Mouse (Mus musculus) heart, adult 9 months (tissue): ENCODE measurements around the gene Slc17a5.
"Not testable (repeated sequence)": the region's sequence is repeated elsewhere in the genome, so short reads cannot be mapped to it uniquely, and the experiment has no call there.

Experiments
- DNase-seq, 2 experiments: peaks; one replicate each; pipeline ENCODE4 v3.0.0; 2022; ENCODE audit warnings: low spot score in 2 of 2

Slc17a5 gene

DNA sequence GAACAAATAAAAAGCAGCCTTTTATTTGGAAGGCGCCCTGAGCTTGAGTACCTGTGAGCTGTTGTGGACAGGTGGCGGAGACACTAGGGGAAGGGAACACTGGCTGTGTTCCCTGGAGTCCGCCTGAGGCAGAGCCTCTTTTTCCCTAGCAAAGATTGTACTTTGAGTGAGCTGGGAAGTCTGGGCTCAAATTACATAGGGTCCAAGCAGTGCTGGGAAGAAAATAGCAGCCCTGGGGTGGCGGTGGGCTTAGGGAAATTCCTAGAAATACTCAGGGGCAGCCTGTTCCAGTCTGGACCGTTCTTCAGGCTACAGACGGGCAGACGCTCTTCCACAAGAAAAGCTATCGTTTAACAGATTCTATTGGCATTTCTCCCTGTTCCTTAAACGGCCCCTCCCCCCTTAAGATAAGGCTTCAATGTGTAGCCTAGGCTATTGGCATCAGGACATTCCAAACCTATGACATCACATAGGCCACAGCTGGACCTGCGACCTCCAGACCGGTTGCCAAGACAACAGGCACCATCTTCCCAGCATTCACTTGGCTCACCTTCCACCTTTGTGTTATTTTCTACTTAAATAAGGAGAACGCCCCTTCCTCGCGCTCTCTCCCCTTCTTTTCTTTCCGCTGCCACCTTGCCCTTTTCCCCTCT, 67.6 kb downstream of the Slc17a5 start:
- DNase-seq = peak in 1 of 2 experiments; percentile 13

DNA sequence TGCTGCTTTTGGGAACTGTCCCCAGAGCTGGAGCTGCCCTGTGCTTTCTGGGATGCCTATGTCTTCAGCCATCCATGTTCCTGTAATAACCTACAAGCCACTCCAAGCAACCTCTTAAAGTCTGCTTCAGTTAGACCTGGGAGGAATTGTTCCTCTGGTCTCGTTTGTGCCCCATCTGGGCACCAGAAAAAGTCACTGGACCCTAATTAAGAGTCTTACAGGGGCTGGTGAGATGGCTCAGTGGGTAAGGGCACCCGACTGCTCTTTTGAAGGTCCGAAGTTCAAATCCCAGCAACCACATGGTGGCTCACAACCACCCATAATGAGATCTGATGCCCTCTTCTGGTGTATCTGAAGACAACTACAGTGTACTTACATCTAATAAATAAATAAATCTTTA, 70.6 kb downstream of the Slc17a5 start:
- not testable (repeated sequence) for DNase-seq

DNA sequence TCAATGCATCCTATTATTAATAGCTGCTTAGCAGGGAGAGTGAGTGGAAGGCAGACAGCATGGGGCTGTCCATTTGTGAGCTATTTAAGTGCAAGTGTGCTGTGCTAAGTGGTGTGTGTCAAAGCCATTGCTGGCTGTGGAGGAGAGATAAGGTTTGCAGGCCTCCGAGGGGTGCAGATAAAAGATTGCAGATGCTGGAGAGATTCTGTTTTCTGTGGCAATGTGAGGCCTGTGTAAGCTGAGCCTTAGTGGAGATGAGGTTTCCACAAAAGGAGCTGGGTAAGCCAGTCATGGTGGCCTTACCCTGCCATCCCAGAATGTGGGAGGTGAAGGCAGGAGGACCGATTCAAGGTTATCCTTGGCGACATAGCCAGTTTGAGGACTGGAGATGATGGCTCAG, 71.7 kb downstream of the Slc17a5 start:
- no peak for DNase-seq

DNA sequence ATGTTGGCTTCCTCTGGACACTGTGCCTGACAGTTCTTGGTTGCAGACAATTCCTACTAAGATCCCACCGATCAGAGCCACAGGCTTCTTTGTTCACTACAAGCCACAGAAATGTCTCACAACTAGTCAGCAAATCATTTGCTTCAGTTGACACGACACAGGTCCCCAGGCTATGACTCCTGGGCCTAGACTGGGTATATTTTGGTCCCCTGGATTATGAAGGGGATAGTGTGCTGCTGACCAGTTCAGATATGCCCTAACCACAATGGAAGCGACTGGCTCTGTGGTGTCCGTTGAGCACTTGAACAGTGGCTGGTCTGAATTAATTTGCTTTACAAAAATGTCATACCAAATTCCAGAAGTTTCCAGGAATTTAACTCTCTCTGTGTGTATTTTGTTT, 73.2 kb downstream of the Slc17a5 start:
- DNase-seq = no peak

- DNase-seq = peak; percentile 75 to 77
Measured at GRCm38 (mm10) chr9:78513776-78514500, 73.9 kb downstream of the Slc17a5 start.

DNA sequence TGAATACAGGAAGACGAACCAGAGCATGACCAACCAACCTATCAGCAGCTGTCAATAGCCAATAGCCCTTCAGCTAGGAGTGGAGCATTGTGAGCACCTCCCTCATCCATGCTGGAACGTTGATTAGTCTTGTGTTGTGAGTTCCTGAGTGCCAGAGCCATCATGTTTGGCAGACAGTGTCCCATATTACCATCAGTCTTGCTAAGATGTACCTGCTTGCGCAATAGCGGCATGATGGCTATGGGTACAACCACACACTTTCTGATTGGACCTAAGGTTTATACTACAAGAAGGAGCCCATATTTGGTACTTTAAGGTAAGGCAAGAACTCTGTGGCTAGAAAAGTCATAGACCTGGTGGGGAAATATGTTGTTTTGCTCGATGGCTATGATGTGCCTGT, 76.1 kb downstream of the Slc17a5 start:
- no peak for DNase-seq

DNA sequence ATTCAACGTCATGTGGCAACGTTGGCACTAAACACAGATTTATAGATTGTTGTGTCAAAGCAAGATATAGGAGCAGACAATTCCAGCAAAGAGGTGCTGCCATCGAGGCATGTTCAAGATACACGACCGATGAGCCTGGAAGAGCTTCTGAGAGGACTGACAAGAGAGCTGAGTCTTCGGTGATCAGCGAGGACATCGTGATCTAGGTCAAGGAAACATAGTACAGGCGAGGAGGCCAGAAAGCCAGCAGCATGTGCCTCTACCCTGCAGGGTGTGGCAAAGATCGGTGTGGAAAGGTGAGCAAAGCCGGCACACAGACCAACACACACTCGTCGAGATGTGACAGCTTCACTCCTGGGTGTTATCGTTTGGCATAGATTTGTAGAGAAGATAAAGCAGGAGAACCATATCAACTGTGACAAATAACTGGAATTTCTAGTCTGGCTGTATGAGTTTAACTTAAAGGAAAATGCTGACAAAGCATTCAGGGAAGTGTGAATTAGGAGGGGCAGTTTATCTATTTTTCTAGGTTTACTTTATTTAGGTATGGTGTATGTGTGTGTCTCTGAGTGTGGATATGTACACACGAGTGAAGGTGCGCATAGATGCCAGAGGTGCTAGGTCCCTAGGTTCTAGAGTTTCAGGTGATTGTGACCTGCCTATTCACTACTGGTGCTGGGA, 79.6 kb downstream of the Slc17a5 start:
- DNase-seq = no peak

DNA sequence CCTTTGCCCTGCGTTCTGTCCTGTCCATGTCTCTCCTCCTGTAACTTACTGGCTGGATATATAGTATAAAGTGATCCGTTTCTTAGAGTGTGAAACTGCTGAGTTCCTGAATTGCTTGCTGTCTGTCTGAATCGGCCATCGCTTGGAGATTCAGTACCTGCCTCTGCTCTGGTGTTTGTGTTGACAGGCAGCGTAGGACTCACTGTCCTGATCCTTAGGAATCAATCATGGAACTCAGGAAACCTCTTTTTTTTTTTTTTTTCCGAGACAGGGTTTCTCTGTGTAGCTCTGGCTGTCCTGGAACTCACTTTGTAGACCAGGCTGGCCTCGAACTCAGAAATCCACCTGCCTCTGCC, 81.1 kb downstream of the Slc17a5 start:
- no peak for DNase-seq

DNA sequence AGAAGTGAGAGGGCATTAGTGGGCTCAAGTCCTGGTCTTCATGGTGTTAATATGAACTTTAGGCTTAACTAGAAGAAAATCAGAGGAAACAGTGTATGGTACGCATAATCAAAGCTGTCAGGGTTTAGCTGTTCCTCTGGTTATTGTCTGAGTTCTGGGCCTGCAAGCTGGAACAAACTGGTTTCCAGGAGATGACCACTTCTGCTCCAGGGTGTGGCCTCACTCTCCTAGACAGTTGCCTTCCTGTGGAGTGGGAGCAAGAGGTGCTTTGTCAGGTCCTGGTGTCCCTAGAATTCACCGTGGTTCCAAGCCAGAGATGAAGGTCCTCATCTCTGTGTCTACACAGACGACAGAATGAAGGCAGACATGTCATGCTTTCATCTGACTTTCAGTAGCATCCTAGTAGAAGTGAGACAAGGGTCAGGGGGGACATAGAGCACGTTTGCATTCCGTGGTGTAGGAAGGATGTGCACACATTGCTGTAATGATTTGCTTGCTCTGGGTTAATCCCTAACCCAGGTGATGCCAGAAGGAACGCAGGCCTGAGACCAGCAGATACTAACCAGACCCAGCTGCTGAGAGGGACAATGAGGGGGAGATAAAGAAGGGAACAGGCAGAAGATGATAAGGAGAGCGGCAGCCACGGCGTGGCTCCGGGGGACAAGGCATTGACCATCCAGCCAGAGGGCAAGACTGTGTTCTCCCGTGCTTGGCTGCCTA, 81.7 kb downstream of the Slc17a5 start:
- DNase-seq = no peak

- no peak for DNase-seq
Measured at GRCm38 (mm10) chr9:78505223-78505622, 82.6 kb downstream of the Slc17a5 start.

GRCm38 (mm10) chr9:78504679-78505078, 83.2 kb downstream of the Slc17a5 start:
- DNase-seq = no peak

GRCm38 (mm10) chr9:78504133-78504532, 83.7 kb downstream of the Slc17a5 start:
- no peak for DNase-seq

GRCm38 (mm10) chr9:78503223-78504079, 84.4 kb downstream of the Slc17a5 start:
- DNase-seq = no peak

- DNase-seq = no peak
Measured at GRCm38 (mm10) chr9:78501284-78501683, 86.6 kb downstream of the Slc17a5 start.

- no peak for DNase-seq
Measured at GRCm38 (mm10) chr9:78500386-78500785, 87.5 kb downstream of the Slc17a5 start.

DNA sequence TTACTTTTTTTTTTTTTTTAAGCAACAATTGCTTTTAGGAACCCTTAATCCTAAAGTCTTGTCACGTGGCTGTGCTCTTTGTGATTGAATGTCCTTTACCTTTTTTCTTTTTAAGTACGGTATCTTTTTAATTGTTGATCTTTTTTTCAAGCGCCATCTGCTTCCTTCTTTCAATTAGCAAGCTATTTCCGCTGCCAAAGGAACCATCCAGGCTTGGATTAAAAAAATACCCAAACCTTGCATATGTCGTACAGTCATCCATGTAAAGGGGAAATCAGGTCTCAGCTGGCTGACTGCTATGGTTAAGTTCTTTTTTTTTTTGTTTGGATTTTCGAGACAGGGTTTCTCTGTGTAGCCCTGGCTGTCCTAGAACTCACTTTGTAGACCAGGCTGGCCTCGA, 94.7 kb downstream of the Slc17a5 start:
- no peak for DNase-seq

DNA sequence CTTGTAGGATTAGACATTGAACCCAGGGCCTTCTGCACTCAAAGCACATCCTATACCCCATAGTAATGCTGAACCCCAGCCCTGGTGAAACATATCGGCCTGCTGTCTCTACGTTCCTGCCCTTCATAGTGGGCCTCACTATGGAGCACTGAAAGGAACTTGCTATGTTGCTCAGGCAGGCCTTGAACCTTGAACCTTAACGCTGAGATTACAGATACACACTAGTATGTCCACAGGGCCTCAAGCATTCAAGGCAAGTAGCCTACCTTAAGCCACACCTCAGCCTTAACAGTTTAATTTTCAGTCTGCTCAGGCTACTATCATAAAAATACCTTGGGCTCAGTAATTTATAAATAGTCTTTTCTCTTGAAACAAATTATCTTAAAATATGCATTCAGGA, 95.6 kb downstream of the Slc17a5 start:
- DNase-seq = no peak

DNA sequence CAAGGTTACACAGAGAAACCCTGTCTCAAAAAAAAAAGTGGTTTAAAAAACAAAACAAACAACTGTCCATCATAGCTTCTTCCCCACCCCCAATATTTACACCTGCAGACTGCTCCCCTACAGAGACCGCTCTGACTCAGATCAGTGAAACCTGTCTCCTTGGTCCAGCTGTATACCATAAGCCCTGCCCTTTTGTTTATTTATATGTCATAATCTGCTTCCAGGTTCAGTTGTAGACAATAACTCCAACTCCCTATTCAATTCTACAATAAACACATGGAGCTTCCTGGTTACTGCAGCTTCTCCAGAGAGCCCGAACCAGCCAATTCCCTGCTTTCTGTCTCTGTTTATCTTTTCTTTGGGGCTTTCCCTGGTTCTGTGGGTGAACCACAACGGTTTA, 96.7 kb downstream of the Slc17a5 start:
- DNase-seq = no peak

- DNase-seq = peak; percentile 48 to 67
Measured at GRCm38 (mm10) chr9:78488890-78489420, 98.9 kb downstream of the Slc17a5 start, which contains the start of gene Eef1a1. Gene Eef1a1, minus strand, starts transcription at chr9:78489151.

DNA sequence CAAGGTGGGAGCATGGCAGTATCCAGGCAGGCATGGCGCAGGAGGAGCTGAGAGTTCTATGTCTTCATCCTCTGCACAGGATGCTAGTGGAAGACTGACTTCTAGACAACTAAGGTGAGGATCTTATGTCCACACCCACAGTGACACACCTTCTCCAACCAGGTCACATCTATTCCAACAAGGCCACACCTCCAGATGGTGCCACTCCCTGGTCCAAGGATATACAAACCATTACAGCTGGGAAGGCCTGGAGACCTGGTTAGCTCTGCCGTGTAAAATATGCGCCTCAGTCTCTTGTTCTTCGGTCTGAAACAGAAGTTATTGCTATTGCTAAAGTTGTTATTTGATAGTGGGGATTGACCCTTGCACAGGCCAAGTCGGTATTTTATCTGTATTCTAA, 99.8 kb downstream of the Slc17a5 start:
- DNase-seq = not testable (repeated sequence)
